Mouse (Mus musculus) testis, adult 2 months (tissue): ENCODE results near the gene St6gal2.

ENCODE experiments used
- CTCF ChIP-seq: fragments of 200-500 bp; IDR thresholded peaks from 2 replicates; pipeline ENCODE4 v1.5.1; 2012; ENCODE audit warnings: low read depth, mild to moderate bottlenecking, inconsistent platforms, low read length, moderate library complexity; ENCODE audit not compliant: control insufficient read depth, insufficient read depth, insufficient replicate concordance
- POLR2A ChIP-seq: fragments of 200-500 bp; IDR thresholded peaks from 2 replicates; pipeline ENCODE4 v1.6.1; 2012; ENCODE audit warnings: low read depth, mild to moderate bottlenecking, inconsistent platforms, low read length, moderate library complexity; ENCODE audit not compliant: control insufficient read depth

GRCm38 (mm10) chr17:55446698-55447097 is 1.5 kb downstream of the St6gal2 start:
- TF ChIP-seq POLR2A = no peak
- TF ChIP-seq CTCF = no peak
